Mouse (Mus musculus) monocyte, adult 5-6 weeks (primary cell): ENCODE data around the gene Rbm38. TPM values are rescaled to one million over a fixed set of nuclear protein-coding genes. Genes with fewer than 3 reads are reported as not detected.

ENCODE experiments used
- ATAC-seq: fragments of 153-309, 156-312 bp; replicated peaks from 2 replicates; pipeline ENCODE4 v1.8.0; 2017; ENCODE audit warnings: mild to moderate bottlenecking; ENCODE audit not compliant: low TSS enrichment, insufficient number of reproducible peaks, severe bottlenecking, poor library complexity, low FRiP score
- total RNA-seq: library from RNA; stranded (forward); fragments of 200-1000, 200-491, 200-594 nt; gene quantifications from 3 replicates; pipeline ENCODE4 v1.2.3, GENCODE M21; 2017

Gene Rbm38
- total RNA-seq, 1 experiment from 2014 or later: 41.8 TPM

GRCm38 (mm10) chr2:173030591-173031338, 10.5 kb downstream of the Rbm38 start:
- ATAC-seq: no peak

- 0 out of 2 replicates have a peak, but pooled peaks have one; percentile 5 for ATAC-seq
Measured at GRCm38 (mm10) chr2:173033531-173033930, 13.2 kb downstream of the Rbm38 start.

- ATAC-seq: no peak
Measured at GRCm38 (mm10) chr2:173034998-173035397, 14.7 kb downstream of the Rbm38 start.

DNA sequence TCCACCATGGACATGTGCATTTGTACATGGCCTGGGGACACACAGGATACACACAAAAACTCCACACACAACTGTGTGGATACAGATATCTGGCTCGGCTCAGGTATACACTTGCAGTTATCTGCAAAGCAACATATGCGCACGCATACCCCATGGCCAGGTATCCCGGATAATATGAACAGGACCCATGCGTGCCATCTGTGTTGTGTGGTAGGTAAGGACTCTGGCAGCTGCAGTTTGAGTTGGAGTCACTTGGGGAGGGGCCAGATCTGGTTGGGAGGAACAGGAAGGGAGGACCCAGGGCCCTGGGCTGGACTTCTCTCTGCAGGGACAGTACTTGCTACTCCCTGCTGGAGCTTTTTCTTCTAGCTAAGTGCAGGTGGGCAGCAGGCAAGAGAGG, 15.4 kb downstream of the Rbm38 start:
- no peak for ATAC-seq

DNA sequence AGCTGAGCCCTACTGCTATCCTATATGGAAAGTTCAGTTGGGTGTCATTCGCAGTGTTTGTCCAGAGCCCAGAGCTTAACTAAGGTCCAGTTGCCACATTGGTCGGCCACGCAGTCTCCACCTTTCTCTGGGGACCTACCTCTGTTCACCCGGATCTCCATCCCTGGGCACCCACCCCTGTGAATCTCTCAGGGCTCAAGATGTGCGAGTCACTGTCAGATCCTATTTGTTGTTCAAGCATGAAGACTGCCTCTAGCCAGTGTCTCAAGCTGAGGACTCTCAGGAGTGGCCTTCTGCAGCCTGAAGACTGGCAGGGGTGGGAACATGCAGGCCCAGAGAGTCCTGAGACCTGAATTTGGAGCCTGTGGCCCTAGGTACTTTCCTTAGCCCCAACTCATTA, 15.8 kb downstream of the Rbm38 start:
- no peak for ATAC-seq

GRCm38 (mm10) chr2:173036611-173037010, 16.3 kb downstream of the Rbm38 start:
- no peak for ATAC-seq

DNA sequence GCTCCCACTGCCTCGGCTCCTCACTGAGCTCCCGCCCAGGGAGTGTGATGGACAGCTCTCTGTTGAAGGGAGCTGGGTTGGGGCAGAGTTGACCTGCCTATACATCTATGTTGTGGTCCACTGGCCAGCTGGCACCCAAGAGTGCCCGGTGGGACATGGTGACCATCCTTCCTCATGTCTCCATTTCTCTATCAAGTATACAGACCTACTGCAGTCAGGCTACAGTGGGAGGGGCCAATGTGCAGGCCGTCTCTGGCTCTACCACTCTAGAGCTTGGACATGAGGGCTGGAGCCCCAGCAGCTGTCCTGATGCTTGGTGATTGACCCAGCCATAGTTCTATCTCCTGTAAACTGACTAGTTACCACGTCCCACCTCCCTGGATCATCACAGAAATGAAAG, 17.0 kb downstream of the Rbm38 start:
- ATAC-seq: no peak

DNA sequence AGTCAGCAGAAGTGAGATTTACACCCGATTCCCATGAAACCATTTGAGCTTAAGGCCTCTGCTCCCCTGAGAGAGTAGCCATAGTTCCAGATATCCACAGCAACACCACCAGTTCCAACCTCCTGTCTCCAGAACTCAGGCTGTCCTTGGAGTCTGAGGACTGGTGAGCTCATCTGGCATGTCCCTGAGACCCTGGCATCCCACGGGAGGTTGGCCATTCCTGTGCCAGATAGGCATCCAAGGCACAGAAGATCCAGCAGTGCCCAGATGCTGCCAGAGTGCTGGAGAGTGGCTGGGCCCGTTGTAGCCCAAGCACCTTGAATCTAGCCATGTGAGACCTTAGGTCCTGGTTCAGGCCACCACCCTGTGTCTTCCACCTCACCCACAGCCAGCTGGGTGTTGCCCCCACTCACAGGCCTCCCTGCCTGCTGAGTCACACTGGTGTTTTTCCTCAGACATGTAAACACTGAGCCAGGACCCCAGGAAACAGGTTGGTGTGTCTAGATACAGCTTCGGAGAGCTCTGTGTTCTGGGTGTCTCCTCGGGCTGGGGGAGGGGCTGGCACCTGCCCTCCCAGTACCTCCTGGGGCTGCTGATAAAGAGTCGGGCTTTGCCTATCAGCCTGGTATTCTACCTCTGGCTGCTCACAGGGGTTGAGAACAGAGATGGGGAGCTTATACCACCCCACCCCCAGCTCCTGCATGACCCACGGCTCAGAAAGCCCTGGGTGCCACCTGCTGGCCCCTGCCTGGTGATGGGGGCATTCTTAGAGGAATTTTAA, 17.7 kb downstream of the Rbm38 start:
- ATAC-seq: no peak

GRCm38 (mm10) chr2:173039041-173039440, 18.7 kb downstream of the Rbm38 start:
- no peak for ATAC-seq

GRCm38 (mm10) chr2:173040803-173041202, 20.5 kb downstream of the Rbm38 start:
- ATAC-seq: peak; percentile 19; the same call in 1 of the 2 replicates

- ATAC-seq: no peak
Measured at GRCm38 (mm10) chr2:173041242-173041641, 20.9 kb downstream of the Rbm38 start.

GRCm38 (mm10) chr2:173041893-173042292, 21.6 kb downstream of the Rbm38 start:
- no peak for ATAC-seq

GRCm38 (mm10) chr2:173042504-173043162, 22.3 kb downstream of the Rbm38 start:
- no peak for ATAC-seq

- no peak for ATAC-seq
Measured at GRCm38 (mm10) chr2:173044198-173044970, 24.1 kb downstream of the Rbm38 start.

DNA sequence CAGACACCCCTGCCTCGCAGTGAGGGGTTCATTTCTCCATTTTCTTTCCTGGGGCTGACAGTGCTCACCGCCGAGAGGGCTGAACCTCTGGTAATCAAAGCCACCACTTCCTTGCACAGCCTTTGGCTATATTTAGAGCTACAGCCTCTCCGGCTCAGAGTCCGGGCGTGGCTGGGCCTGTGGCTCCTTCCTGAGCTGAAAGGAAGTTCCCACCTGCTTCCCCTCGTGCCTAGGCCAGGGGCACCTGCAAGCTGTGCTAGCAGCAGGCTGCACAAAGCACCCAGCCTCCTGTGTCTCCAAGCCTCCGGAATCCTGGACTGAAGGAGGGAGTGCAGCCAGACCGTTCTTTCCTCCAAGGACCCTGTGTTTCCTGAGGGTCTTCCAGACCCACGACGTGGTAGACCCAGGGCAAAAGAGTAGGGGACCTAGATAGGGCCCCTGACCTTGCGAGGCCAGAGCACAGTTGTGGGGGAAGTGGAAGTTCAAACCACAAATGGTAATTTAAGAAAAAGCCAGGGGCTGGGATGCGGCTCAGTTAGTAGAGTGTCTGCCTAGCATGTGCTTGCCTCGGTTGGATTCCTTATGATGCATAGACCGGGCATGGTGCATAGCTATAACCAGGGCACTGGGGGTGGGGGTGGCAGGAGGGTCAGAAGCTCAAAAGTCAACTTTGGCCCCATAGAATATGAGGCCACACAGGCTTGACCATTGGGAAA, 26.4 kb downstream of the Rbm38 start:
- peak; percentile 75 for ATAC-seq

DNA sequence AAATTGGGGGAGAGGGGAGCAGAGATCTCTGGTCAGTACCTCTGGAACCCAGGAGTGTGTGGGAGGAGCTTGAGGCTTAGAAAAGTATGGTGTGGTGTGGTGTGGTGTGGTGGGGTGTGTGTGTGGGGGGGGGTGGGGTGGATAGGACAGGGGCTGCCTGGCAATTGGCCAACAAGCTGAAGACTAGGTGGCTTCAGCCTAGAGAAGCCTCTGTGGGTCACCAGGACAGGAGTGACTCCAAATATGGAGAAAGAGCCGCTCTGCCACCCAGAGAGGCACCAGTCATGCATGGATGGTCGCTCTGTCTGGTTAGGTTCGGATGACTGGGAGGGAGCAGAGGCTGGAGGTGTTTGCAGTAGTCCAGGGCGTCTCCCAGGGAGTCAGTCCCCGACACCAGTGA, 27.2 kb downstream of the Rbm38 start:
- ATAC-seq: no peak

DNA sequence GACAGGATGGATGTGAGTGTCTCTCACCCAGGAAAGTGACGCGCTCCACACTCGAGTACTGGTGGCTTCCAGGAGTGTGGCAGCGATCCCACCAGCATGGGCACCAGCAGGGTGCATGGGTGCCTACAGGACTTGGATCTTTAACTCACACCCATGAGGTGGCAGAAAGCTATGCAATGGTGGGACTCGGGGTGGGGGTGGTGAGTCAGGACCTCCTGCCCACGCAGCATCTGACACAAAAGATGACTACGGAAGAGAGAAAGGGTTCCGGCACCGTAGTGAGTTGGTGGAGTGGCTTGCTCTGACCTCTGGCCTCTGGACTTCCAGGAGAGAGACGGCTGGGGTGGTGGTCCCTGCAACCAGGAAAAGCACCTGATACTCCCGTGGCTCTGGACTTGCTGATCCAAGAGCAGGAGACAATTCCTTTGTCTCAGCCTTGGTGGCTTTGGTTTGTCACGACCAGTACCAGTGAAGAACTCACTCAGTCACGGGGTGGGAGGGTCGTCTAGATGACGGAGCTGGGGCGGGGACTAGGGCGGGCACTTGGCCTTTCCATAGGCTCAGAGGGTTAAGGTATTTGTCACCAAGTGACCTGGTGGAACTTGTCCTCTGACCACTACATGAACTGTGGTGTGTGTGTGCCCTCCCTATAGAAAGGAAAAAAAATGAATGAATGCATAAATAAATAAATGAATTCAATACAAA, 27.9 kb downstream of the Rbm38 start:
- no peak for ATAC-seq

DNA sequence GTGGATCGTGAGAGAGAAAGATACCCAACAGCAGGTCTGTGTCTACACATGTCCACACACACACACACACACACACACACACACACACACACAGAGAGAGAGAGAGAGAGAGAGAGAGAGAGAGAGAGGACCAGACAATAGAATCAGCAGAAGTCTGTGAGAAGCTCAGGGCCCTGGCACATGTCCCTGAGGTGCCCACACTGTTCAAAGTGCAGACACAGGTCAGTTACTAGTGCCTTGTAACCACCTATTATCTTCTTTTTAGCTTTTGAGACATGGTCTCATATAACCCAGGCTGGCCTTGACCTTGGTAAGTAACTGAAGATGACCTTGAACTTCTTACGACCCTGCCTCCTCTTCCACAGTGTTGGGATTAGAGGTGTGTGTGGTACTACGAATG, 28.9 kb downstream of the Rbm38 start:
- ATAC-seq: no peak
